Mouse (Mus musculus): ENCODE data around the gene Gm9513.

DNA sequence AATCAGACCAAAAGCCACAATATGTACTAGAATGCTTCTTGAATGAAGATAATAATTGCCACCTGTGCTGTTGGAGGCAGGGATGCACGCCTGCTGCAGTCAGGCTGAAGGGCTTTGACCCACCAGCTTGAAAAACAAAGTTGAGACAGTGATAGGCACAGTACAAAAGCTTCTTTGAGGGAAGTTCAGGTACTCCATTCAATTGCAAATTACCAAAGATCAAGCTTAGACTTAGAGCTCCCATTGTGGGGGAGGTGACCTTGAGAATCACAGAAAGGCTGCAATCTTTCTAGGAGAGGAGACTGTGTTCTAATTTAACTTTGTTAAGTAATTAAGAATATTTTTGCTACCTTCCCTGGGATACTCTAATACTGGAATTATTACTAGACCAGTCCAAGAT lies 20.4 kb downstream of the Gm9513 start:
- TF ChIP-seq CTCF (IDR thresholded peaks at IDR 0.05; ENCODE audit: low read depth) = no peak
- TF ChIP-seq EP300 (IDR thresholded peaks at IDR 0.05; ENCODE audit: low read depth) = no peak
